Mouse (Mus musculus) stomach, embryonic 16.5 days (tissue): ENCODE measurements around the gene Tmem132c. TPM values are rescaled to one million over a fixed set of nuclear protein-coding genes. Genes with fewer than 3 reads are reported as not detected.

Experiments used
- ATAC-seq: fragments of 200-750 bp; cut with Nextera tagmentation; 2 replicates; pipeline ENCODE4 v1.8.0; 2017; ENCODE audit warnings: moderate number of reproducible peaks, moderate TSS enrichment; ENCODE audit not compliant: insufficient read depth, low FRiP score
- H3K27ac ChIP-seq: fragments of 300-500 bp; sonication (generic); 2 replicates; pipeline ENCODE4 v1.5.1; 2014; ENCODE audit warnings: low read length
- H3K27me3 ChIP-seq: fragments of 300-500 bp; sonication (generic); 2 replicates; pipeline ENCODE4 v1.6.1; 2014; ENCODE audit warnings: low read length, control low read depth, mixed read lengths; ENCODE audit not compliant: control insufficient read depth, insufficient read depth
- H3K36me3 ChIP-seq: fragments of 300-500 bp; sonication (generic); 2 replicates; pipeline ENCODE4 v1.6.1; 2014; ENCODE audit warnings: low read length; ENCODE audit not compliant: control insufficient read depth, insufficient read depth
- H3K4me1 ChIP-seq: fragments of 300-500 bp; sonication (generic); 2 replicates; pipeline ENCODE4 v1.6.1; 2014; ENCODE audit warnings: low read length, control low read depth, mixed read lengths; ENCODE audit not compliant: control insufficient read depth, insufficient read depth
- H3K4me2 ChIP-seq: fragments of 300-500 bp; sonication (generic); 2 replicates; pipeline ENCODE4 v1.6.1; 2014; ENCODE audit warnings: low read depth, low read length, mixed read lengths
- H3K4me3 ChIP-seq: fragments of 300-500 bp; sonication (generic); replicated peaks from 2 replicates; pipeline ENCODE4 v1.5.1; 2014; ENCODE audit warnings: mild to moderate bottlenecking, low read length
- H3K9ac ChIP-seq: fragments of 300-500 bp; sonication (generic); 2 replicates; pipeline ENCODE4 v1.6.1; 2014; ENCODE audit warnings: low read length
- H3K9me3 ChIP-seq: fragments of 300-500 bp; sonication (generic); replicated peaks from 2 replicates; pipeline ENCODE4 v1.6.1; 2016; ENCODE audit warnings: low read length, control low read depth; ENCODE audit not compliant: control insufficient read depth
- WGBS: fragments of 180-500 bp; shearing (Covaris S2); extraction: QIAGEN DNeasy Blood & Tissue Kit; methylation state at CpG from one replicate; pipeline ENCODE4 v1.1.7; 2014; 5-methylcytosine and 5-hydroxymethylcytosine counted together
- polyA plus RNA-seq: library from polyadenylated mRNA; unstranded; fragments of >200 nt; fragmentation: Nextera tagmentation; extraction: Ambion mirVana; gene quantifications from 2 replicates; pipeline ENCODE4 v1.2.1, GENCODE M21; 2015

The Tmem132c gene
- polyA plus RNA-seq, 1 experiment from 2014 or later = 1.4 TPM

GRCm38 (mm10) chr5:127405391-127406000, 163.9 kb downstream of the Tmem132c start:
- H3K9me3 ChIP-seq = no peaks in the 10 kb centered on the region
- no peaks in the 10 kb centered on the region for H3K36me3 ChIP-seq
- H3K9ac ChIP-seq = no peak overlapping the region
- ATAC-seq = peak; percentile 23; the same call in 1 of the 2 replicates
- WGBS = 26% methylated on average over 18 of the region's 18 CpGs
- no peak overlapping the region for H3K4me3 ChIP-seq
- H3K4me1 ChIP-seq = peaks cover 14% of the 10 kb centered on the region
- no peak overlapping the region for H3K4me2 ChIP-seq
- H3K27ac ChIP-seq = peak overlapping the region; percentile 71
- no peaks in the 10 kb centered on the region for H3K27me3 ChIP-seq

- ATAC-seq = no peak; the same call in 1 of the 2 replicates
- 14% methylated on average over 9 of the region's 9 CpGs for WGBS
Observed at GRCm38 (mm10) chr5:127406014-127406655, 164.5 kb downstream of the Tmem132c start.

GRCm38 (mm10) chr5:127416536-127416935, 174.9 kb downstream of the Tmem132c start:
- 0 out of 2 replicates have a peak, but pooled peaks cover 5% of the 10 kb centered on the region for H3K4me1 ChIP-seq
- no peaks in the 10 kb centered on the region for H3K9me3 ChIP-seq
- no peak for ATAC-seq
- no peak overlapping the region for H3K9ac ChIP-seq
- no peaks in the 10 kb centered on the region for H3K36me3 ChIP-seq
- H3K27me3 ChIP-seq = no peaks in the 10 kb centered on the region
- no peak overlapping the region for H3K4me3 ChIP-seq
- 46% methylated on average over 7 of the region's 7 CpGs for WGBS
- H3K27ac ChIP-seq = no peak overlapping the region
- no peak overlapping the region for H3K4me2 ChIP-seq

More at GRCm38 (mm10) chr5:127406014-127406655, 164.5 kb downstream of the Tmem132c start:
- Histone ChIP-seq H3K4me2 (no peak overlapping the region), H3K27me3 (no peaks in the 10 kb centered on the region), H3K36me3 (no peaks in the 10 kb centered on the region), H3K4me1 (peaks cover 14% of the 10 kb centered on the region), H3K4me3 (no peak overlapping the region), H3K27ac (peak overlapping the region; percentile 71), H3K9ac (no peak overlapping the region), H3K9me3 (no peaks in the 10 kb centered on the region)

GRCm38 (mm10) chr5:127423936-127424335, 182.3 kb downstream of the Tmem132c start:
- no peak overlapping the region for H3K4me2 ChIP-seq
- no peaks in the 10 kb centered on the region for H3K9me3 ChIP-seq
- ATAC-seq = no peak
- no peak overlapping the region for H3K4me3 ChIP-seq
- no peaks in the 10 kb centered on the region for H3K27me3 ChIP-seq
- no peak overlapping the region for H3K27ac ChIP-seq
- H3K4me1 ChIP-seq = no peaks in the 10 kb centered on the region
- no peak overlapping the region for H3K9ac ChIP-seq
- no peaks in the 10 kb centered on the region for H3K36me3 ChIP-seq

- no peaks in the 10 kb centered on the region for H3K9me3 ChIP-seq
- no peak overlapping the region for H3K27ac ChIP-seq
- H3K9ac ChIP-seq = no peak overlapping the region
- no peak overlapping the region for H3K4me3 ChIP-seq
- H3K4me1 ChIP-seq = no peaks in the 10 kb centered on the region
- no peaks in the 10 kb centered on the region for H3K36me3 ChIP-seq
- ATAC-seq = no peak
- no peaks in the 10 kb centered on the region for H3K27me3 ChIP-seq
- H3K4me2 ChIP-seq = no peak overlapping the region
- 68% methylated on average over 10 of the region's 10 CpGs for WGBS
Observed at GRCm38 (mm10) chr5:127429124-127429523, 187.5 kb downstream of the Tmem132c start.

GRCm38 (mm10) chr5:127431561-127431960, 190.0 kb downstream of the Tmem132c start:
- ATAC-seq = no peak
- Histone ChIP-seq H3K9ac (no peak overlapping the region), H3K9me3 (no peaks in the 10 kb centered on the region), H3K27ac (no peak overlapping the region), H3K4me2 (no peak overlapping the region), H3K4me3 (no peak overlapping the region), H3K4me1 (no peaks in the 10 kb centered on the region), H3K27me3 (no peaks in the 10 kb centered on the region), H3K36me3 (no peaks in the 10 kb centered on the region)
- WGBS = 47% methylated on average over 9 of the region's 9 CpGs

GRCm38 (mm10) chr5:127436836-127437235, 195.2 kb downstream of the Tmem132c start:
- no peak for ATAC-seq
- WGBS = 81% methylated on average over 5 of the region's 5 CpGs

GRCm38 (mm10) chr5:127438639-127439038, 197.0 kb downstream of the Tmem132c start:
- 0 out of 2 replicates have a peak, but pooled peaks cover 6% of the 10 kb centered on the region for H3K9me3 ChIP-seq
- ATAC-seq = no peak
- 88% methylated on average over 4 of the region's 4 CpGs for WGBS
- H3K4me2 ChIP-seq = no peak overlapping the region
- no peaks in the 10 kb centered on the region for H3K4me1 ChIP-seq
- no peaks in the 10 kb centered on the region for H3K36me3 ChIP-seq
- no peak overlapping the region for H3K27ac ChIP-seq
- no peaks in the 10 kb centered on the region for H3K27me3 ChIP-seq
- H3K9ac ChIP-seq = no peak overlapping the region
- no peak overlapping the region for H3K4me3 ChIP-seq

More at GRCm38 (mm10) chr5:127436836-127437235, 195.2 kb downstream of the Tmem132c start:
- no peak overlapping the region for H3K9ac ChIP-seq
- H3K4me3 ChIP-seq = no peak overlapping the region
- H3K9me3 ChIP-seq = 0 out of 2 replicates have a peak, but pooled peaks cover 6% of the 10 kb centered on the region
- no peaks in the 10 kb centered on the region for H3K27me3 ChIP-seq
- no peak overlapping the region for H3K27ac ChIP-seq
- H3K4me1 ChIP-seq = no peaks in the 10 kb centered on the region
- no peak overlapping the region for H3K4me2 ChIP-seq
- no peaks in the 10 kb centered on the region for H3K36me3 ChIP-seq

- Histone ChIP-seq H3K27me3 (no peaks in the 10 kb centered on the region), H3K36me3 (no peaks in the 10 kb centered on the region), H3K9ac (no peak overlapping the region), H3K9me3 (0 out of 2 replicates have a peak, but pooled peaks cover 6% of the 10 kb centered on the region), H3K4me3 (no peak overlapping the region), H3K4me1 (no peaks in the 10 kb centered on the region), H3K27ac (no peak overlapping the region), H3K4me2 (no peak overlapping the region)
- WGBS = 64% methylated on average over 10 of the region's 10 CpGs
- ATAC-seq = no peak
Observed at GRCm38 (mm10) chr5:127441963-127442362, 200.4 kb downstream of the Tmem132c start.
